Mouse (Mus musculus) myocyte (in vitro differentiated cells): ENCODE measurements around the gene Rasgrp2.

ENCODE experiments used
- E2F4 ChIP-seq: IDR thresholded peaks from one replicate; pipeline ENCODE4 v1.6.1; 2011; ENCODE audit warnings: mild to moderate bottlenecking, control low read depth, moderate library complexity; ENCODE audit not compliant: insufficient read depth
- TCF3 ChIP-seq: IDR thresholded peaks from one replicate; pipeline ENCODE4 v1.6.1; 2011; ENCODE audit warnings: low read depth, control low read depth; ENCODE audit not compliant: insufficient read length

DNA sequence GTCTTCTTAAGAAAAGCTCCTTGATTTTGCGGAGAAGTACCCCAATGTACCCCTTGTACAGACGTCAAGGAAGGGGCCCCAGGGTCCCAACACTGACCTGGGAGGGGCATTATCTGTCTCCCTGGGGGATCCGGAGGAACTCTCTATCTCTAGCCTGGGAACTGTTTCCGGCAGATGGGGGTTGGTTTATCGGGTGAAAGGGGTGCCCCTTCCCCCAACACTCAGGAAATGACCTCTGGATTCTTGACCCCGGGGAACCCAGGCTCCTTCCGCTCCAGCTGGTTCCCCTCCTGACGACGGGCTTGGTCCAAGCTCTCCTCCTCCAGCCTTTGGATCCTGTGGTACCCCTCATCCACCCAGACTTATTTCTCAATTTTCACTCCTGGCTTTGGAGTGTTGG, 2.8 kb downstream of the Rasgrp2 start:
- TF ChIP-seq E2F4 (no peak), TCF3 (no peak)
